Mouse (Mus musculus) frontal cortex, adult 2 months (tissue): ENCODE measurements around the gene Rnf10. TPM values are rescaled to one million over a fixed set of nuclear protein-coding genes. Genes with fewer than 3 reads are reported as not detected.
"Not testable (repeated sequence)": the region's sequence is repeated elsewhere in the genome, so short reads cannot be mapped to it uniquely, and the experiment has no call there.

Experiments
- DNase-seq, 2 experiments: peaks; one replicate each; pipeline ENCODE4 v3.0.0; 2022; ENCODE audit warnings: low spot score in 1 of 2; ENCODE audit errors: extremely low spot score in 1 of 2
- polyA plus RNA-seq: library from polyadenylated mRNA; depleted of rRNA; stranded (reverse); fragments of >200 nt; gene quantifications from 2 replicates; pipeline ENCODE4 v1.2.3, GENCODE M21; 2012; rRNA removed

Gene Rnf10
- 177 and 178 TPM in 2 replicates for polyA plus RNA-seq

- peak; percentile 97 to 100 for DNase-seq
Measured at GRCm38 (mm10) chr5:115272812-115273548, at the start of gene Rnf10. TSS of gene Rnf10 (minus strand) at chr5:115272898.

GRCm38 (mm10) chr5:115319004-115319940 is 46.6 kb upstream of the Rnf10 start:
- peak; percentile 83 to 88 for DNase-seq

GRCm38 (mm10) chr5:115317645-115318328 is 45.1 kb upstream of the Rnf10 start:
- no peak for DNase-seq

GRCm38 (mm10) chr5:115316968-115317644 is 44.4 kb upstream of the Rnf10 start:
- no peak for DNase-seq

GRCm38 (mm10) chr5:115313668-115313943 is 40.9 kb upstream of the Rnf10 start:
- DNase-seq, result no peak

GRCm38 (mm10) chr5:115312816-115313667 is 40.3 kb upstream of the Rnf10 start:
- DNase-seq, result no peak

- DNase-seq, result no peak
Measured at GRCm38 (mm10) chr5:115312354-115312753, 39.7 kb upstream of the Rnf10 start.

GRCm38 (mm10) chr5:115302190-115302589 is 29.5 kb upstream of the Rnf10 start:
- not testable (repeated sequence) for DNase-seq

- DNase-seq, result peak in 1 of 2 experiments; percentile 20
Measured at GRCm38 (mm10) chr5:115301615-115302014, 28.9 kb upstream of the Rnf10 start.

- DNase-seq, result peak; percentile 97 to 100
Measured at GRCm38 (mm10) chr5:115300792-115301614, 28.3 kb upstream of the Rnf10 start, which contains the start of gene Dynll1. TSS of gene Dynll1 (minus strand) at chr5:115300999.

- peak in 1 of 2 experiments; percentile 71 for DNase-seq
Measured at GRCm38 (mm10) chr5:115300035-115300744, 27.5 kb upstream of the Rnf10 start.

- DNase-seq, result no peak
Measured at GRCm38 (mm10) chr5:115296347-115296746, 23.6 kb upstream of the Rnf10 start.

- DNase-seq, result no peak
Measured at GRCm38 (mm10) chr5:115294173-115294572, 21.5 kb upstream of the Rnf10 start.

- DNase-seq, result no peak
Measured at GRCm38 (mm10) chr5:115284735-115285134, 12.0 kb upstream of the Rnf10 start.

GRCm38 (mm10) chr5:115280050-115280687 is 7.5 kb upstream of the Rnf10 start:
- DNase-seq, result no peak

GRCm38 (mm10) chr5:115279226-115280049 is 6.7 kb upstream of the Rnf10 start, which contains the start of gene Coq5:
TSS of gene Coq5 (plus strand) at chr5:115279666.
- DNase-seq, result peak; percentile 61 to 91

- DNase-seq, result no peak
Measured at GRCm38 (mm10) chr5:115278785-115279184, 6.1 kb upstream of the Rnf10 start.
